Mouse (Mus musculus): ENCODE measurements around the gene Ccm2.
"Not testable (repeated sequence)": the region's sequence is repeated elsewhere in the genome, so short reads cannot be mapped to it uniquely, and the experiment has no call there.

Ccm2 gene

DNA sequence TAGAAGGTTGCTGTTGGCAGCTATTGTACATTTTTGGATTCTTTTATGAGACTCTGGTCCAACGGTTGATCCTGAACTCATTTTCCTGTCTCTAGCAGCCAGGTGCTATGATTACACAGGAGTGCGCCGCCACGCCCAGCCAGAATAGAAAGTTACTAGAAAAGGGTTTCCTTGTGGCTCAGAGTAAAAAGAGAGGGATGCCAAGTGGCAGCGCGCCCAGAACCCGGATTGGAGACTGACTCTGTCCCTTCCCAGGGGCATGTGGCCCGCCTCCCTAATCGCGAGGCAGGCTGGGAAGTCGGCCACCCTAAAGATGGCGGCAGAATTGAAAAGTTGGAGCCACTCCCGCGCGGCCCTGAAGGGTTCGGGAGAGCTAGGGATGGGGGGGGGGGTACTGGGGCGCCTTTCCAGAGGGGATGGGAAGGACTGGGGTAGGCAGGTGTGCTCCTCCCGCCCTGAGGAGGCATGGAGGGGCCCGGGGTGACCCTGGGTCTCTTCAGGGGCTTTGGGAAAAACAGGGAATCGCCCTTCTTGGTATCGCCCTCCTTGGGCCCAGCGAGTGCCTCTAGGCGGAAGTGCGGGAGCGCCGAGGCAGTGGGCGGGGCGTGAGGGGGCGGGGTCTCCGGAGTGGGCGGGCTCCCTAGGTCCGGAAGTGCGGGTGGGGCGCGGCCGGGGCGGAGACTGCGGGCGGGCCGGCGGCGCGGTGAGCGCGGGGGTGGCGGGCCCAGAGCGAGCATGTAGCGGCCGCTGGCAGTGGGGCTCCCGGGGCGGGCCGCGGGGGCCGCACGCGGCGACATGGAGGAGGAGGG lies at the start of gene Ccm2:
TSS of gene Ccm2 (plus strand) at position 683 of the 809 bp plus-strand sequence.
- peak; percentile 97 to 98 for DNase-seq (ENCODE audit: low spot score in 2 of 2)

GRCm38 (mm10) chr11:6497311-6497948 lies 49.3 kb upstream of the Ccm2 start:
- DNase-seq (ENCODE audit: low spot score in 2 of 2), result no peak

DNA sequence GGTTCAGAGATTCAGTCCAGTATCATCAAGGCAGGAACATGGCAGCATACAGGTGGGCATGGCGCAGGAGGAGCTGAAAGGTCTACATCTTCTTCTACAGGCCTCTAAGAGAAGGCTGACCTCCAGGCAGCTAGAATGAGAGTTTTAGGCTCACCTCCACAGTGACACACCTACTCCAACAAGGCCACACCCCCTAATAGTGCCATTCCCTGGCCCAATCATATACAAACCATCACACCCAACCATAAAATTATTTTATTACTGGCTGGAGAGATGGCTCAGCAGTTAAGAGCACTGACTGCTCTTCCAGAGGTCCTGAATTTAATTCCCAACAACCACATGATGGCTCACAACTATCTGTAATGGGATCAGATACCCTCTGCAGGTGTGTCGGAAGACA lies 44.2 kb upstream of the Ccm2 start:
- DNase-seq (ENCODE audit: low spot score in 2 of 2), result no peak

DNA sequence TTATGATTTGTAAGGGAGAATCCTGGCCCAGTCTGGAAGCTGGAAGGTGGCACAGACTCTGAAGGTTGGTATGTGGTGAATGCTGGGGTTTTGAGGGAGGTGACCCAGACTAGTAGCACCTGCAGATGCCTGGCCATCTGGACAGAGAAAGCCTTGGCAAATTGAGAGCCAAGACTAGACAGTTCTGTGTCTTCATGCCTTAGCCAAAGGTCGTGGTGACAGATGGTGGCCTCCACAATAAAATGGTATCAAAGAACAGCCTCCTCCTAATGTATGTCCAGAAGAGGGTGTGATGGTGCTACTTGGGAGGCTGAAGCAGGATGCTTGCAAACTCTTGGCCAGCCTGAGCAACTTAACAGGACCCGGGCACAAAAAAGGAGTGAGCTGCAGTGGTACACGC lies 42.5 kb upstream of the Ccm2 start:
- DNase-seq (ENCODE audit: low spot score in 2 of 2), result no peak

GRCm38 (mm10) chr11:6504689-6505088 lies 42.0 kb upstream of the Ccm2 start:
- DNase-seq (ENCODE audit: low spot score in 2 of 2), result no peak

GRCm38 (mm10) chr11:6506516-6506915 lies 40.2 kb upstream of the Ccm2 start:
- no peak for DNase-seq (ENCODE audit: low spot score in 2 of 2)

GRCm38 (mm10) chr11:6508269-6508876 lies 38.3 kb upstream of the Ccm2 start:
- DNase-seq (ENCODE audit: low spot score in 2 of 2), result no peak

DNA sequence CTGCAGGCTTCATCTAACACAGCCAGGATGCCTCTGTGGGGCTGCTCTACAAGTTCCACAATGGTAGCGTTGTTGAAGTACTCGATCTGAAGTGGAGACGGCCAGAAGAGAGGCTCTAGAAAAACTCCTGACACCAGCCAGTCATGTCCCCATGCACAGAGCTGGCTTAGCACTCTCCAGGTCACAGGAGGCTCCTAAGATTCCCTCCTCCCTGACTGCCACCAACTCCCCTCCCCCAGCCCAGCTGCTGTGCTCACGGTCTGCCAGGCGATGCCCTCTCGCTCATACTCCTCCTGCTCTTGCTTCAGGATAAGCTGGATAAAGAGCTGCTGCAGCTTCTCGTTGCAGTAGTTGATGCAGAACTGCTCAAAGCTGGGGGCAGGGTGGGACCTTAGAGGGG lies 31.9 kb upstream of the Ccm2 start:
- DNase-seq (ENCODE audit: low spot score in 2 of 2), result no peak

- no peak for DNase-seq (ENCODE audit: low spot score in 2 of 2)
Observed at GRCm38 (mm10) chr11:6519491-6520033, 27.1 kb upstream of the Ccm2 start.

- DNase-seq (ENCODE audit: low spot score in 2 of 2), result no peak
Observed at GRCm38 (mm10) chr11:6520507-6521173, 26.0 kb upstream of the Ccm2 start, which contains the start of gene Myo1g. Myo1g (minus strand) TSS chr11:6520965.

GRCm38 (mm10) chr11:6522782-6523525 lies 23.7 kb upstream of the Ccm2 start:
- no peak for DNase-seq (ENCODE audit: low spot score in 2 of 2)

DNA sequence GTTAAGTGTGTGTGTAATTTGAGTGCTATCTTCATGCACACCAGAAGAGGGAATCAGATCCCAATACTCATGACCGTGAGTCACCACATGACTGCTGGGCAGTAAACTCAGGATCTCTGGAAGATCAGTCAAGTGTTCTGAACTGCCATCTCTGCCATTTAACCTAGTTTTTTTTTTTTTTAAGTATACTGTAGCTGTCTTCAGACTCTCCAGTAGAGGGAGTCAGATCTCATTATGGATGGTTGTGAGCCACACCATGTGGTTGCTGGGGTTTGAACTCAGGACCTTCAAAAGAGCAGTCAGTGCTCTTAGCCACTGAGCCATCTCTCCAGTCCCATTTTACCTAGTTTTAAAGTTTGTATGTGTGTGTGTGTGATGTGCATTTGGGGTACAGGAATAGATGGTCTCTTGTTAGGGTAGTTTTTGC lies 23.0 kb upstream of the Ccm2 start:
- DNase-seq (ENCODE audit: low spot score in 2 of 2), result no peak

GRCm38 (mm10) chr11:6524165-6524879 lies 22.4 kb upstream of the Ccm2 start:
- no peak for DNase-seq (ENCODE audit: low spot score in 2 of 2)

- DNase-seq (ENCODE audit: low spot score in 2 of 2), result no peak
Observed at GRCm38 (mm10) chr11:6524880-6525238, 21.8 kb upstream of the Ccm2 start.

DNA sequence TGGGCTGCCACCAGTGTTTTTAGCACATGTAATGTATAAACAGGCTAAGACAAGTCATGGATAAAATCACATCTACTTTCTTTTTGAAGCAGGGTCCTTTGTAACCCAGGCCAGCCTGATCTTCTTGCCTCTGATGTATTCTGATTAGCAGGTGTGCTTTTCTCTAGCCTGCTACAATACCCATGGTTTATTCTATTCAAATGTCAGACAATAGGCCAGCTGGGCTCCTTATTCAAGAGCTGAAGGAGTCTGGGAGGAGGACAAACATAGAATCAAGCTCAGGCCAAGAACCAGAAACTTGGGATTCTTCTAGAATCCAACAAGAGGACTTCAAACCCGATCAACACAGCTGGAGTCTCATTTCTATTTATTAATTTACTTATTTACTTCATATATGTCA lies 21.4 kb upstream of the Ccm2 start:
- no peak for DNase-seq (ENCODE audit: low spot score in 2 of 2)

DNA sequence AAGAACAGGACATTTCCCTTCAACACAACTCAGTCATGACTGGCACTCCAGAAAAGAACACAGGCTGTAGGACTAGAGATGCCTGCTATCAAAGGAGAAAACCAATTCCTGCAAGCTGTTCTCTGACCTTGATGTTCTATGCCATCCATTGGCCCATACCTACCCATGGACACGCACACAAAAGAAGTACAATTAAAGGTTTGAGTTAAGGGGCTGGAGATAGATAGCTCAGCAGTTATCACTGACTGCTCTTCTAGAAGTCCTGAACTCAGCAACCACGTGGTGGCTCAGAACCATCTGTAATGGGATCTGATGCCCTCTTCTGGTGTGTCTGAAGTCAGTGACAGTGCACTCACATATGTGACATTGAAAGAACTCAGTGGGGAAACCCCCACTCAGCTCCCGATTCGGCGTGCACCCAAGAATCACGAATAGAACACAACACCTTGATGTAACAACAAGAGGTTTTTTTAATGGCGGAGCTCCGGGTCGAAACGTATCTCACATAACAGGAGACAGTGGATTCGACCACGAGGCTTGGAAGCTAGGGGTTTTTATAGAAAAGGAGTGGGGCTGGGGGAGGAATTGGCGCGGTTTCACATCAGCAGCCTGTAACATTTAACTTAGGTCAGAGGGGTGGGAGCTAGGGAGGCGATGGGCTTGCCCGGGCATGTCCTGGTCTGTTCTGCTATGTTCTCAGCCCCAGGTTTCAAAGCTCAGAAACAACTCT lies 20.0 kb upstream of the Ccm2 start:
- DNase-seq (ENCODE audit: low spot score in 2 of 2), result not testable (repeated sequence)

DNA sequence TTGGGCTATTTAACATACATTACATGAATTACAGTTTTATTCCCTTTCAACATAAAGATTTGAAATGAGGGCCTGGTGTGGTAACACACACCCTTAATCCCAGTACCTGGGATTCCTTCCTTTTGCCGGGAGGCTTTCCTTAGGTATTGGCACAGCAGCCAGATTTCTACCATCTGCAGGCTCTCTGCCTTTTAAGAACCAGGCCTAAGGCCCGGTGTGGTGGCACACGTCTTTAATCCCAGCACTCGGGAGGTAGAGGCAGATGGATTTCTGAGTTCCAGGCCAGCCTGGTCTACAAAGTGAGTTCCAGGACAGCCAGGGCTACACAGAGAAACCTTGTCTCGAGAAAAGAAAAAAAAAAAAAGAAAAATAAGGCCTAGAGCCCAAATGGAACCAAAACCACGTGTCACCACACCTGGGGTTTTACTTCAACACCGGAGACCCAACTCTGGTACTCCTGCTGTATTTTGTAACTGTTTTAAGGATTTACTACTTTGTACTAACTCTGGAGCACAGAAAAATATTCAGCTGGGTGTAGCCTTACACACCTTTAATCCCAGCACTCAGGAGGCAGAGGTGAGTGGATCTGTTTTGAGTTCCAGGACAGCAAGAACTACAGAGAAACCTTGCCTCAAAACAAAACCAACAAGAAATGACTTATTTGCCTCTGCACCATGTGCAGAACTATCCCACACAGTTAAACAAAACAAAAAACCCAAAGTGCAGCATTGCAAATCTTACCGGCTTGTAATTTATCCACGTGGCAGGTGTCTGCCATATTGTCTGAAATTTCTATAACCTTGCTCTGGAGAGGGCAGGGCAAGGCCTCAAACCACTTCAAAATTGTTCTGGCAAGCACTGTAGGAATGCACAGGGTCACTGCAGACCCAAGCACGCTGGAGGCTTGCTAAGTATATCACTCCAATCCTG lies 19.2 kb upstream of the Ccm2 start:
- DNase-seq (ENCODE audit: low spot score in 2 of 2), result no peak

DNA sequence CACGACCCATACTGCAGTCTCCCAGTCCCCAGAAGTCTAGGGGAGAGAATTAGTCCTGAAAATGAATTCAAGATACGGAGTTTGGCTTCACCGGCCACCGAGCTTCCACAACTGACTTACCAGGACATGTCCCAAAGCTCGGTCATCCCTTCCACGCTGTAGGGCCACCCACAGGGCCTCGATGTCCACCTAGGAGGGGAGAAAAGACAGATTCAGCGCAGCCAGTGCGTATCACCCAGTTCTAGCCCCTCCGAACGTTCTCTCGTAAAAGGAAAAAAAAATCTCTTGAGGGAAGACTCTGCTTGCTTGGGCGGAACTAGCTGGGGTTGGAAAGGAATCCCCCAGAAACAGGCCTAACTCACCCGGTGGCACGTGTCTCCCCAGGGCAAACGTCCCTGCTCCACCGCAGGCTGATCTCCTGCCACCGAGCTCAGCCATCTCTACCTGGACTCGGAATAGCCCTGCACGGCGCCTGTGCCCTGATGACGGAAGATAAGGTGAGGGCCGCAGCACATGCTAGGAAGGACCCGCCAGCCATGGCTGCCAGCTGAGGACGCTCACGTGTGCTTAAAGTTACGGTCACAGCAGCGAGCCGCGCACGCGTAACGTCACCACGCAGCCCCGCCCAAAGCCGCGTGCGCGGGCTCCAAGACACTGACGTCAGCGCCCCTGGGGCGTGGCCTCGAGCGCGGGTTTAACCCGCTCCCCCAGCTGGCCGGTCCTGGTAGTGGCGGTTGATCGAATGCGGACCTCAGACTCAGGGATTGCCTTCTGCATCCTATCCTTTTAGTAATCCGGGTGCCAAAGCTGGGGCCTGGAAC lies 18.3 kb upstream of the Ccm2 start:
- DNase-seq (ENCODE audit: low spot score in 2 of 2), result peak; percentile 98

Measured in right cerebral cortex, postnatal 10 days (tissue).